Mouse (Mus musculus) ovary, postnatal 36 days (tissue): ENCODE results near the gene Usp13.

Source experiments
- DNase-seq: peaks from one replicate; pipeline ENCODE4 v3.0.0; 2022; ENCODE audit warnings: low spot score, mixed read lengths

The Usp13 gene

DNA sequence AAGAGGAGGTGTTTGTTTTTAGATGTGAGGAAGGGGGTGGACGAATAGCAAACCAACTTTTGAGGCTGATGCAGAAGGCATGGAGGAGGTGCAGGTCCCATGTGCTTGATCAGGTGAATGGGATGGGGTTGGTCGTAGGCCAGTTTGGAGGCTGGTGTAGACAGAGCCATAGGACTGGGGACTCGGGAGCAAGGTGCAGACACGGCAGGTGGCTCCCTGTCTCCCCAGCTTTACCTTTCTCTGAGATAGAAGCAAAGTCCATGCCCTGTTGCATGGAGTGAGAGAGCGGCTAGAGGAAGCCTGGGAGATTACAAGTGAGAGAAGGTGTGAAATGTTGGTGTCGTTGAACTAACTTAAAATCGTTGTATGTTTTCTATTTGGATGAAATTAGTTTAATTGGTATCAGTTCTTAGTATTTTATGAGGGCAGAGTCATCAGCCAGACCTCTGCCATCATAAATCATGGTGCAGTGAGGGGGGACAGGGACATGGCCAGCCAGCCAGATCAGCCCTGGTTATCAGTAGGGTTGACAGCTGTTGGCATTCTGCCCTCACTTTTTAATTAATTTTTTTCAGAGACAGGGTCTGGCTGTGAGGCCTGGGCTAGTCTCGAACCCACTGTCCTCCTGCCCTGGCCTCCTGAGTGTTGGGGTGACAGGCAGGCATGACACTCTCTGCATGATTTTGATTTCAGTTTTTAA lies 122.6 kb downstream of the Usp13 start:
- DNase-seq, result no peak

DNA sequence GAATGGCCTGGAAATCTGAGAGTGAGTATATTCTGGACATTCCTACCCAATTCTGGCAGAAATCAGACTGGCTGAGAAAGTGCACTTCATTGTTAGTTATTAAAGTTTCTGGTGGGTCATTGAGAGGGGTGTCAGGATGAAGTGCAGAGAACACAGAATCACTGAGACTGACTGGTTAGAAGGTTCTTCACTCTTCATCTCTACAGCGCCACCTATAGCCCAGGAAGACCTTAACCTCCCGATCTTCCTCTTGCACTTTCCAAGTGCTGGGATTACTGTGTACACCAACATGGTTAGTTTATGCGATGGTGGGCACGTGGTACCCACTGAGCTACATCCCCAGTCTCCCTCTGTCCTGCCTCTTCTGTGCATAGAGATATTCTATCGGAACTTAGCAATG lies 130.1 kb downstream of the Usp13 start:
- no peak for DNase-seq

GRCm38 (mm10) chr3:32951382-32951781 lies 134.0 kb downstream of the Usp13 start:
- DNase-seq, result no peak

DNA sequence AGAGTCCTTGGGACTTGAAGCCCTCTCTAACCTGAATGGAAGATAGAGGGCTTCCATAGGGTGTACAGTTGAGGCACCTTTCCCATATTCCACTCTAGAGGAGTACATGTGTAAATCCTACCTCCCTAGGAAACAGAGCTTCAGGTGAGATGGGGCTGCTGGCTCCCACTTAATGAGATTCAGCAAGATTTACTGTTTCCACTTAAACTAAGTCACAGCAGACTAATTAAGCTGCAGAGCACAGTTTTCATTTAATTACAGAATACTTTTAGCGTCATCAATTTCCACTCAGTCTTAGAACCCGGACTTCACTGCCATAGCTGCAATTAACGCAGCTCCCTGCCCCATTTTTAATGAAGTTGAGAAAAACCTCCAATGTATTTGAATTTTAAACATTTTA lies 144.1 kb downstream of the Usp13 start:
- no peak for DNase-seq

DNA sequence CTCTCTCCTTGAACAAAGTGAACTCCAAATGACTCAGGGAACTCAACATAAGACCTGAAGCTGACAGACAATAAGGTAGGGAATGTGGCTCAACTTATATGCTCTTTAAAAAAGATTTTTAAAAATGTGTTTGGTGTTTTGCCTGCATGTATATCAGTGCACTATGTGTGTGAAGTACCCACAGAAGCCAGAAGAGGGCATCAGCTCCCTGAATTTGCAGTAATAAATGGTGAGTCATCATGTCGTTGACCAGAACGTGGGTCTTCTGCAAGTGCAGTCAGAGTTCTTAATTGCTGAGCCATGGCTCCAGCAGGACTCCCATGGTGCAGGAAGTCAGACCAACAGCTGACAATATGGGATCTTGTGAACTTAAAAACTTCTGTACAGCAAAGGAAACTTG lies 148.2 kb downstream of the Usp13 start:
- no peak for DNase-seq

DNA sequence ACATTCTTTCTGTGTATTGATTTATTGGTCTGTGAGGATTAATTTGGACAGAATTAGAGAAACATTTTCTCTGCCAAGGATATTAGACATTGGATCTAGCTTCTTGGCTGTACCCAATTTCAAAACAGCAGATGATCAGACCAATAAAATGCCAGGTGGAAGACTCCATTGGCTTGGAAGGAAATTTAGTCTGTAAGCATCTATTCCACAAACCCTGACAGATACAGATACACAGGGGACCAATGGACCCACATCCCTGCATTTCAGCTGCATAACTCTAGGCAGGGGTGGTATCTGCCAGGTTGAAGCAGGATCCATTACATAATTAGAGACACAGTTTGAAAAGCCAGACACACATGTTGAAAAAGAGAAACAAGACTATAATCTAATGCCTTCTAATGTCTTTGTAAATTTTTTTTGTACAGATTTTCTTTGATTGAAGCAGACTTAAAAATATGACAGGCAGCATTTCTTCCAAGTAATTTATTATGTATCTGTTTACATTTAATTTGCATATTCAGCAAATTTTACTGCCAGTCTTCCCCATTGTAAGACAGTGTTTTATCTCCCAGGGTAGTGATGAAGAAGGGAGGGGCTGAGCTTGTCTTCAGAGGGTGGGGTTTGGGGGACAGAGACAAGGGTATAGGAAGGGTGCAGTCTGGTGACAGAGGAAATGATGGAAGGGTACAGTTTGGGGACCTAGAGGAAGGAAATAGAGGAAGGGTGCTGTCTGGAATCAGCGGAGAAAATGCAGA lies 151.5 kb downstream of the Usp13 start:
- DNase-seq, result no peak

GRCm38 (mm10) chr3:32970257-32970656 lies 152.9 kb downstream of the Usp13 start:
- DNase-seq, result no peak

GRCm38 (mm10) chr3:32979238-32979637 lies 161.9 kb downstream of the Usp13 start:
- no peak for DNase-seq

GRCm38 (mm10) chr3:32979981-32980380 lies 162.6 kb downstream of the Usp13 start:
- DNase-seq, result no peak

- DNase-seq, result no peak
These were observed 167.8 kb downstream of the Usp13 start for GRCm38 (mm10) chr3:32985141-32985540.
